Mouse (Mus musculus): ENCODE measurements around the gene Tulp2. TPM values are rescaled to one million over a fixed set of nuclear protein-coding genes. Genes with fewer than 3 reads are reported as not detected.

Tulp2 gene
- 0.11 and 0.22 TPM in 2 replicates for polyA plus RNA-seq (2015; fragmentation: Nextera tagmentation; extraction: Ambion mirVana)

DNA sequence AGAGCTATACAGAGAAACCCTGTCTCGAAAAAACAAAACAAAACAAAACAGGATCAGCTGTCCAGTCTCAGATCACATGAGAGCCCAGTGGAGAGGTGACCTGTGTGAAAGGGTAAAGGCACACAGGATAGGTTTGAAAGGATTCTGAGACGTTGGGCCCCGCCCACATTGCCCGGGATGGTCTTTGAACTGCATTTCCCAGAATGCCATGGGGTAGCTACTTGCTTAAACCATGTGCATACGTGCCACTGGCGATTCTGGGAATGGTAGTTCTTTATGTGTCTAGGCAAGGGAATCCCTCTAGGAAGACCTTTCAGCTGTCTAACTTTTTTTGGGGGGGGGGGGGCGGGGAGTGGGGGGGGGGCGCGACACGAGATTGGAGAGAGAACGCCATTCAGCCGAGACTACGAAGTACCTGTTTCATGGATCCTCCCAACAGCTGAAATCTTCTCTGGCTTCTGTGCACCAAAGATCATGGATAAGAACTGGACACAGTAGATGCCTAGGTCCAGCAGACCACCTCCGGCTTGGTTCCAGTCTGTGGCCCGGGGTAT lies at the start of gene Tulp2:
Tulp2 (plus strand) TSS at position 504 of the 554 bp plus-strand sequence.
- H3K4me3 ChIP-seq = no peak within 1 kb of the TSS
- H3K27me3 ChIP-seq = no peaks in the 10 kb centered on the region
- H3K36me3 ChIP-seq (ENCODE audit: poor library complexity, severe bottlenecking) = no peaks in the 10 kb centered on the region
- no peaks in the 10 kb centered on the region for H3K9me3 ChIP-seq (replicated peaks)
- no peak within 1 kb of the TSS for H3K9ac ChIP-seq
- peak; percentile 89 for ATAC-seq
- no peak within 1 kb of the TSS for H3K4me2 ChIP-seq
- H3K27ac ChIP-seq = no peak within 1 kb of the TSS
- no peaks in the 10 kb centered on the region for H3K4me1 ChIP-seq
- WGBS = 57% methylated on average over 15 of the region's 15 CpGs

- 2% methylated on average over 7 of the region's 7 CpGs for WGBS
- peaks cover 37% of the 10 kb centered on the region for H3K36me3 ChIP-seq (ENCODE audit: poor library complexity, severe bottlenecking)
These were observed 47.9 kb upstream of the Tulp2 start for GRCm38 (mm10) chr7:45433835-45434202.

GRCm38 (mm10) chr7:45434203-45435015 lies 47.3 kb upstream of the Tulp2 start, which contains the start of gene Gys1:
Gene Gys1, plus strand, starts transcription at chr7:45434844.
- Histone ChIP-seq H3K4me1 (peaks cover 45% of the 10 kb centered on the region), H3K4me3 (peak within 1 kb of the TSS; percentile 89), H3K36me3 (ENCODE audit: poor library complexity, severe bottlenecking) (peaks cover 32% of the 10 kb centered on the region), H3K27ac (peak within 1 kb of the TSS; percentile 88), H3K4me2 (peak within 1 kb of the TSS; percentile 100), H3K9ac (peak within 1 kb of the TSS; percentile 92), H3K9me3 (replicated peaks) (no peaks in the 10 kb centered on the region), H3K27me3 (no peaks in the 10 kb centered on the region)
- WGBS = under 1% methylated on average over 44 of the region's 45 CpGs
- ATAC-seq = peak; percentile 98

More at GRCm38 (mm10) chr7:45433835-45434202, 47.9 kb upstream of the Tulp2 start:
- Histone ChIP-seq H3K4me3 (peak overlapping the region; percentile 89), H3K27me3 (no peaks in the 10 kb centered on the region), H3K9me3 (replicated peaks) (no peaks in the 10 kb centered on the region), H3K4me2 (peak overlapping the region; percentile 100), H3K4me1 (peaks cover 45% of the 10 kb centered on the region), H3K9ac (peak overlapping the region; percentile 92), H3K27ac (peak overlapping the region; percentile 88)
- ATAC-seq = peak; percentile 1; the same call in 1 of the 2 replicates

- Histone ChIP-seq H3K9me3 (replicated peaks) (no peaks in the 10 kb centered on the region), H3K4me3 (peak overlapping the region; percentile 89), H3K27me3 (no peaks in the 10 kb centered on the region), H3K36me3 (ENCODE audit: poor library complexity, severe bottlenecking) (peaks cover 32% of the 10 kb centered on the region), H3K9ac (peak overlapping the region; percentile 84), H3K4me2 (peak overlapping the region; percentile 100), H3K4me1 (peaks cover 45% of the 10 kb centered on the region), H3K27ac (no peak overlapping the region; the same call in 1 of the 2 replicates)
- no peak for ATAC-seq
- WGBS = 5% methylated on average over 16 of the region's 16 CpGs
These were observed 46.6 kb upstream of the Tulp2 start for GRCm38 (mm10) chr7:45435038-45435437.

DNA sequence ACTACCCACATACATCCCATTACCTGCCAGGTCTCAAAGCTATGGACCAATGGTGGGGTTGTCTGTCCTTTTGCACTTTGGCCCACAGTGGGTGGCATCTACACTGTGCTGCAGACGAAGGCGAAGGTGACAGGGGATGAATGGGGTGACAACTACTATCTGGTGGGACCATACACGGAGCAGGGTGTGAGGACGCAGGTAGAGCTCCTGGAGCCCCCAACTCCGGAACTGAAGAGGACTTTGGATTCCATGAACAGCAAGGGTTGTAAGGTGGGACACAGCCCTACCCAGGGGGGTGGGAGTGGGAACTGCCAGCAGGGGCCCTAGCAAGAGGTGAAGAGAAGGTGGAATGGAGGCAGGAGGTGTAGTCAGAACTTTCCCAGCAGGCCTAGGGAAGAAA lies 45.2 kb upstream of the Tulp2 start:
- peaks cover 45% of the 10 kb centered on the region for H3K4me1 ChIP-seq
- no peak for ATAC-seq
- H3K36me3 ChIP-seq (ENCODE audit: poor library complexity, severe bottlenecking) = peaks cover 22% of the 10 kb centered on the region; the same call in 1 of the 2 replicates
- no peak overlapping the region for H3K27ac ChIP-seq
- no peak overlapping the region for H3K4me3 ChIP-seq
- peak overlapping the region; percentile 84; the same call in 1 of the 2 replicates for H3K9ac ChIP-seq
- WGBS = 93% methylated on average over 5 of the region's 5 CpGs
- no peaks in the 10 kb centered on the region for H3K9me3 ChIP-seq (replicated peaks)
- H3K27me3 ChIP-seq = no peaks in the 10 kb centered on the region
- no peak overlapping the region for H3K4me2 ChIP-seq

GRCm38 (mm10) chr7:45437046-45437445 lies 44.6 kb upstream of the Tulp2 start:
- no peak overlapping the region for H3K4me3 ChIP-seq
- H3K36me3 ChIP-seq (ENCODE audit: poor library complexity, severe bottlenecking) = peaks cover 19% of the 10 kb centered on the region; the same call in 1 of the 2 replicates
- WGBS = 33% methylated on average over 6 of the region's 6 CpGs
- ATAC-seq = no peak
- H3K9ac ChIP-seq = peak overlapping the region; percentile 22; the same call in 1 of the 2 replicates
- no peak overlapping the region for H3K27ac ChIP-seq
- H3K4me1 ChIP-seq = peaks cover 45% of the 10 kb centered on the region
- H3K4me2 ChIP-seq = no peak overlapping the region
- H3K27me3 ChIP-seq = no peaks in the 10 kb centered on the region
- no peaks in the 10 kb centered on the region for H3K9me3 ChIP-seq (replicated peaks)

- H3K9ac ChIP-seq = peak within 1 kb of the TSS; percentile 22; the same call in 1 of the 2 replicates
- H3K9me3 ChIP-seq (replicated peaks) = no peaks in the 10 kb centered on the region
- no peak within 1 kb of the TSS for H3K27ac ChIP-seq
- ATAC-seq = no peak
- peaks cover 19% of the 10 kb centered on the region for H3K36me3 ChIP-seq (ENCODE audit: poor library complexity, severe bottlenecking)
- H3K4me1 ChIP-seq = peaks cover 41% of the 10 kb centered on the region
- no peaks in the 10 kb centered on the region for H3K27me3 ChIP-seq
- no peak within 1 kb of the TSS for H3K4me3 ChIP-seq
- 23% methylated on average over 19 of the region's 19 CpGs for WGBS
- H3K4me2 ChIP-seq = peak within 1 kb of the TSS; percentile 19; the same call in 1 of the 2 replicates
These were observed 44.0 kb upstream of the Tulp2 start, which contains the start of gene Ruvbl2 for GRCm38 (mm10) chr7:45437521-45438276. Gene Ruvbl2, minus strand, starts transcription at chr7:45438096.

DNA sequence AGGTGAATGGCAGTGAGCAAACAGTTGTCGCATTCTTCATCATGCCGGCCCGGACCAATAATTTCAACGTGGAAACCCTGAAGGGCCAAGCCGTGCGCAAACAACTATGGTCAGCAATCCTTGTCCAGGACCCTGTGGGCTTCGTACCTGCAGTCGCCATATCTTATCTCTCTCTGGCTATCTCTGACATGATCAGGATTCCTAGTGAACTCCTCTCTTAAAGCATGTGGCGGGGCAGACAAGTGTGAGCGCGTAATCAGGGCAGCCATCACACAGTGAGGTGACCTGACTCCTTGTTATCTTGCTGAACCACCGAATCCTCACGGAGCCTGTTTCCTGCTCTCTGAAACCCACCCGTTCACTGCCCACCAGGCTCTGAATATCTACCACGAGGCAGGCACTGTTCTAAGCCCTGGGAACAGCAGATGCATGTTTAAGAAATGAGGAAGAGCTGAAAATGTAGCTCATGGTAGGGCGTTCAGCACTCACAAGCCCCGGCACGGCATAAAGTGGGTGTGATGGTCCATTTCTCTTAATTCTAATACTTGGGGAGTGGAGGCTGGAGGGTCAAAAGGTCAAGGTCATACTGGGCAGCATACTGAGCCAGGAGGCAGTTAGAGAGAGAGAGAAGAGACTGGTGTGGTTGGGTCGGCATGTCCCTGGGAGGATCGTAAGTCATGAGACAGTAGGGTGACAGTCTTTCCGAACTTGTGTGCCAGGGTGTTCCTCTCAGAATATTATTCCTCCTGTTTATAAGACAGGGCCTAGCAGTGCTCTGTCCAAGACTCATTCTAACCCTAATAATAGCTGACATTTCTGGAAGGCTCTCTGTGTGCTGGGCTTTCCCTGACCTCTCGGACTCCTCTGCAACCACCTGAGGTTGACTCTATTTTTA lies 37.9 kb upstream of the Tulp2 start:
- Histone ChIP-seq H3K36me3 (ENCODE audit: poor library complexity, severe bottlenecking) (peaks cover 54% of the 10 kb centered on the region), H3K27ac (no peak overlapping the region), H3K9me3 (replicated peaks) (no peaks in the 10 kb centered on the region), H3K4me2 (no peak overlapping the region), H3K4me3 (no peak overlapping the region), H3K4me1 (no peaks in the 10 kb centered on the region), H3K27me3 (no peaks in the 10 kb centered on the region), H3K9ac (no peak overlapping the region)
- WGBS = 92% methylated on average over 22 of the region's 22 CpGs
- ATAC-seq = no peak

- Histone ChIP-seq H3K27me3 (no peaks in the 10 kb centered on the region), H3K4me2 (no peak overlapping the region), H3K9ac (no peak overlapping the region), H3K9me3 (replicated peaks) (no peaks in the 10 kb centered on the region), H3K27ac (no peak overlapping the region), H3K36me3 (ENCODE audit: poor library complexity, severe bottlenecking) (peaks cover 54% of the 10 kb centered on the region), H3K4me1 (no peaks in the 10 kb centered on the region), H3K4me3 (no peak overlapping the region)
- ATAC-seq = no peak
These were observed 35.1 kb upstream of the Tulp2 start for GRCm38 (mm10) chr7:45446589-45446988.

GRCm38 (mm10) chr7:45447325-45447990 lies 34.2 kb upstream of the Tulp2 start:
- no peak for ATAC-seq
- no peaks in the 10 kb centered on the region for H3K9me3 ChIP-seq (replicated peaks)
- H3K4me3 ChIP-seq = no peak overlapping the region
- no peak overlapping the region for H3K4me2 ChIP-seq
- peaks cover 57% of the 10 kb centered on the region for H3K36me3 ChIP-seq (ENCODE audit: poor library complexity, severe bottlenecking)
- no peaks in the 10 kb centered on the region for H3K27me3 ChIP-seq
- H3K4me1 ChIP-seq = no peaks in the 10 kb centered on the region
- no peak overlapping the region for H3K9ac ChIP-seq
- WGBS = 44% methylated on average over 11 of the region's 11 CpGs
- no peak overlapping the region for H3K27ac ChIP-seq

- no peak overlapping the region for H3K9ac ChIP-seq
- H3K36me3 ChIP-seq (ENCODE audit: poor library complexity, severe bottlenecking) = peaks cover 51% of the 10 kb centered on the region
- 90% methylated on average over 1 of the region's 1 CpGs for WGBS
- H3K27me3 ChIP-seq = no peaks in the 10 kb centered on the region
- no peak overlapping the region for H3K4me3 ChIP-seq
- ATAC-seq = no peak
- no peaks in the 10 kb centered on the region for H3K9me3 ChIP-seq (replicated peaks)
- no peaks in the 10 kb centered on the region for H3K4me1 ChIP-seq
- no peak overlapping the region for H3K4me2 ChIP-seq
- H3K27ac ChIP-seq = no peak overlapping the region
These were observed 31.7 kb upstream of the Tulp2 start for GRCm38 (mm10) chr7:45449974-45450373.

Data from forebrain, embryonic 13.5 days (tissue).